Mouse (Mus musculus) embryonic facial prominence, embryonic 11.5 days (tissue): ENCODE measurements around the gene Ly6g6e. TPM values are rescaled to one million over a fixed set of nuclear protein-coding genes. Genes with fewer than 3 reads are reported as not detected.

Experiments used
- ATAC-seq: fragments of 200-750 bp; cut with Nextera tagmentation; replicated peaks from 2 replicates; pipeline ENCODE4 v1.8.0; 2017; ENCODE audit warnings: low read depth; ENCODE audit not compliant: insufficient number of reproducible peaks, low FRiP score, low TSS enrichment
- DNase-seq: peaks from one replicate; pipeline ENCODE4 v3.0.0-alpha.2; 2015; ENCODE audit warnings: low spot score
- H3K27ac ChIP-seq: fragments of 300-500 bp; sonication (generic); replicated peaks from 2 replicates; pipeline ENCODE4 v1.5.1; 2014; ENCODE audit warnings: mild to moderate bottlenecking, low read depth, low read length, control low read depth
- H3K27me3 ChIP-seq: fragments of 300-500 bp; sonication (generic); 2 replicates; pipeline ENCODE4 v1.6.1; 2014; ENCODE audit warnings: mild to moderate bottlenecking, low read length, moderate library complexity, mixed read lengths; ENCODE audit not compliant: control insufficient read depth, insufficient read depth
- H3K36me3 ChIP-seq: fragments of 300-500 bp; sonication (generic); replicated peaks from 2 replicates; pipeline ENCODE4 v1.6.1; 2014; ENCODE audit warnings: low read depth, mild to moderate bottlenecking, low read length, moderate library complexity, mixed read lengths; ENCODE audit not compliant: control insufficient read depth, insufficient read depth
- H3K4me1 ChIP-seq: fragments of 300-500 bp; sonication (generic); 2 replicates; pipeline ENCODE4 v1.6.1; 2014; ENCODE audit warnings: low read length, mixed read lengths; ENCODE audit not compliant: control insufficient read depth, insufficient read depth
- H3K4me2 ChIP-seq: fragments of 300-500 bp; sonication (generic); 2 replicates; pipeline ENCODE4 v1.6.1; 2014; ENCODE audit warnings: low read depth, mild to moderate bottlenecking, control low read depth, low read length, moderate library complexity
- H3K4me3 ChIP-seq: fragments of 300-500 bp; sonication (generic); 2 replicates; pipeline ENCODE4 v1.5.1; 2014; ENCODE audit warnings: low read depth, low read length, control low read depth
- H3K9ac ChIP-seq: fragments of 300-500 bp; sonication (generic); replicated peaks from 2 replicates; pipeline ENCODE4 v1.6.1; 2014; ENCODE audit warnings: mild to moderate bottlenecking, control low read depth, low read length
- H3K9me3 ChIP-seq: fragments of 300-500 bp; sonication (generic); replicated peaks from 2 replicates; pipeline ENCODE4 v1.6.1; 2016; ENCODE audit warnings: mild to moderate bottlenecking, low read length, inconsistent platforms, mixed read lengths; ENCODE audit not compliant: control insufficient read depth
- WGBS: fragments of 180-500 bp; shearing (Covaris S2); extraction: QIAGEN DNeasy Blood & Tissue Kit; methylation state at CpG from one replicate; pipeline ENCODE4 v1.1.7; 2014; 5-methylcytosine and 5-hydroxymethylcytosine counted together
- polyA plus RNA-seq: library from polyadenylated mRNA; unstranded; fragments of >200 nt; fragmentation: Nextera tagmentation; extraction: Ambion mirVana; gene quantifications from 2 replicates; pipeline ENCODE4 v1.2.1, GENCODE M21; 2014

The Ly6g6e gene
- polyA plus RNA-seq, 1 experiment from 2014 or later, result 0.66 TPM

DNA sequence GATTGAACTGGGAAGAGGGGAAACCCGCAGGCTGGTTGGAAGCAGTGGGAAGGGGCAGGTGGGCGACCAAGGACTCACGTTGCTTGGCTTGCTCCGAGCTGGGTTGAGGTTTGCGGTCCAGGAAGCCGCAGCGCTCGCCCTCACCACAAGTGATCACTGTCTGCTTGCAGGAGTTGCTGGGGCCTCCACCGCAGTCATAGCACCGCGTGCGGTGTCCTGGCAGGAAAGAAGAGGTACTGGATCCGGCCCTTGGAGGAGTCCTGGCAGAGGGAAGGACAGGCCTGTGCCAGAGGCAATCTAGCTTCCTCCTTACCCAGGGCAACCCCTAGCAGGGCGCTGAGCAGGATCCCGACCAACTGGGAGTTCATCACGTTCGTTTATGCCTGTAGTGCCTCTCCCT lies 2.6 kb upstream of the Ly6g6e start:
- no peak overlapping the region for H3K9ac ChIP-seq
- no peak for ATAC-seq
- no peaks in the 10 kb centered on the region for H3K36me3 ChIP-seq
- no peaks in the 10 kb centered on the region for H3K9me3 ChIP-seq
- peaks cover 9% of the 10 kb centered on the region for H3K4me1 ChIP-seq
- DNase-seq, result no peak
- WGBS, result 49% methylated on average over 16 of the region's 17 CpGs
- H3K4me3 ChIP-seq, result no peak overlapping the region
- H3K27ac ChIP-seq, result no peak overlapping the region
- no peak overlapping the region for H3K4me2 ChIP-seq
- H3K27me3 ChIP-seq, result no peaks in the 10 kb centered on the region

DNA sequence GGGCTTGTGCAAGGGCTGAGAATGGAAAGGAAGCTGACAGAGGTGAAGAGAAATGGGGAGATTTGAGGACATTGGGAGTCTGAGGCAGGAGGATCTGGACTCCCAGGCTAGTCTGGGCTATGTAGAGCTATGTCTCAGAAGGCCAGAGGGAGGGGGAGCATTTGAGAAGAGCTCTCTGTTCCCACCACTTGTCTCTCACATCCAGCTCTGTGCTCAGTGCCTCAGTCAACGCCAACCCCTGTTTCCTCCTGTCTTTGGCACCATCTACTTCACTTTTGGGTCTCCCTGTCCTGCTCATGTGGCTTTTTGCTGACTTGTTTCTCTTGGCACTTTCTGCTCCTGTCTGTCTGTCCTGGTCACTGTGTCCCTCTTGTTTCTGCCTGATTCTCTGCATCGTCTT lies 583 bp downstream of the Ly6g6e start:
- Histone ChIP-seq H3K27me3 (no peaks in the 10 kb centered on the region), H3K4me1 (peaks cover 9% of the 10 kb centered on the region), H3K9me3 (no peaks in the 10 kb centered on the region), H3K4me2 (no peak overlapping the region), H3K36me3 (no peaks in the 10 kb centered on the region), H3K9ac (peak overlapping the region; percentile 6; the same call in 1 of the 2 replicates), H3K27ac (no peak overlapping the region), H3K4me3 (no peak overlapping the region)
- 50% methylated on average over 2 of the region's 2 CpGs for WGBS
- ATAC-seq (no peak), DNase-seq (no peak)

DNA sequence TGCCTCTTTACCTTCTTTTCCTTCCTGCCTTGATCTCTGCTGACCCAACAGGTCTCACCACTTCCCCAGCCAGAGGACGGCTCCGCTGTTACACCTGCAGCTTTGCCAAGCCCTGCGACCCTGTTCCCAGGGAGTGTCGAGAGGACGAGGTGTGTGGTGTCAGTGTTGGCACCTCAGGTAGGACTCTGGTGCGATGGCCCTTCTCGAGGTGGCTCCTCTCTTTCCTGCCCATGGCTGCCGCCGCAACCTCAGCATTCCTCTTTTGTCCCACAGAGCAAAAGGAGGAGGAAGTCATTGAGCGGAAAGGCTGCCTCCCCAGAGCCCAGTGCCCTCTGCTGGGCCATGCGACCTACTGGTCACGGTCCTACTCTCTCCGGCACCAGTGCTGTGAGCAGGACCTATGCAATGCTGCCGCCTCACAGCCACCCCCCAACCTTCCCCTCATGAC lies 1.1 kb downstream of the Ly6g6e start, which contains the start of gene Ly6g6d:
TSS of gene Ly6g6d (minus strand) at position 280 of the 448 bp plus-strand sequence.
- peaks cover 9% of the 10 kb centered on the region for H3K4me1 ChIP-seq
- no peak for DNase-seq

DNA sequence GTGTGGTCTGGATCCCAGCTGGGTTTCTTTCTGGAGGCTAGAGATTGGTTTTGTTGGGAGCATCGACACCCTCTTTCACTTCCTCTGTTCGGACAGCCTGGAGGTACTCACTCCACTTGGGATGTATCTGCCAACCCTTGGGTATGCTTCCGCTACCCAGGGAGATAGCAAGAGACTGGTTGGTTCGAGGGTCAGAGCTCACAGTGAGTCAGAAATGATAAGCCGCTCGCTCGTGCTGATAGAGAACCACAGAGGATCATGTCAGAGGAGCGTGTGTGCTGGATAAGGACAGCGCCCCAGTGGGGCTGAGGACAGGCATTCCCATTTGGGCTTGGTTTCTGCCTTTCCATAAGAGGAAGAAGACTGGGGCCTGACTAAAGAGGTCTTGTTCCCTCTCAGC lies 3.1 kb downstream of the Ly6g6e start:
- DNase-seq (no peak), ATAC-seq (no peak)
- Histone ChIP-seq H3K9me3 (no peaks in the 10 kb centered on the region), H3K4me3 (no peak overlapping the region), H3K36me3 (no peaks in the 10 kb centered on the region), H3K4me1 (peaks cover 9% of the 10 kb centered on the region), H3K27ac (no peak overlapping the region), H3K27me3 (no peaks in the 10 kb centered on the region), H3K4me2 (no peak overlapping the region), H3K9ac (no peak overlapping the region)
- 64% methylated on average over 9 of the region's 9 CpGs for WGBS

More for the DNA sequence above, 1.1 kb downstream of the Ly6g6e start, which contains the start of gene Ly6g6d:
- no peaks in the 10 kb centered on the region for H3K27me3 ChIP-seq
- no peak within 1 kb of the TSS for H3K27ac ChIP-seq
- no peaks in the 10 kb centered on the region for H3K36me3 ChIP-seq
- WGBS, result 8% methylated on average over 14 of the region's 14 CpGs
- H3K4me2 ChIP-seq, result peak within 1 kb of the TSS; percentile 7; the same call in 1 of the 2 replicates
- H3K4me3 ChIP-seq, result no peak within 1 kb of the TSS
- H3K9me3 ChIP-seq, result no peaks in the 10 kb centered on the region
- H3K9ac ChIP-seq, result peak within 1 kb of the TSS; percentile 26
- peak; percentile 58; the same call in 1 of the 2 replicates for ATAC-seq

DNA sequence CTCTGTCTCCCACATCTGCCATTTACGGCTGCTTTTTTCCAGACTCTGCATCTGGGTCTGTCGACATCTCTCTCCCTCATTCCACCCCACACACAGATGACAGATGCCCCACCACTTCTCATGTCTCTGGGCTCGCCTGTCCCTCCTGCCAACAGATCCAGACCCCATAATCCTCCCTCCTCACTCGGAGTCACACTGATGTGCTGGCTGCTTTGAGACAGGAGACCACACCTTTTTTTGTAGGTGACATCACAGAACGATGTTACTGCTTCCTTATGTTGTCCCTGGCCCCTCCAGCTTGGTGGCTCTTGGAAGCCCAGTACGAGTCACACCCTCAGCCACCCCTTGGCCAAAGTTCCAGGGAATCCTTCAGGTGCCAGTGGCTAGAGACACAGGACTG lies 3.5 kb downstream of the Ly6g6e start:
- Histone ChIP-seq H3K9me3 (no peaks in the 10 kb centered on the region), H3K4me1 (peaks cover 9% of the 10 kb centered on the region), H3K4me2 (no peak overlapping the region), H3K27me3 (no peaks in the 10 kb centered on the region), H3K4me3 (no peak overlapping the region), H3K36me3 (no peaks in the 10 kb centered on the region), H3K27ac (no peak overlapping the region), H3K9ac (no peak overlapping the region)
- 67% methylated on average over 6 of the region's 6 CpGs for WGBS
- no peak for DNase-seq
- no peak for ATAC-seq

DNA sequence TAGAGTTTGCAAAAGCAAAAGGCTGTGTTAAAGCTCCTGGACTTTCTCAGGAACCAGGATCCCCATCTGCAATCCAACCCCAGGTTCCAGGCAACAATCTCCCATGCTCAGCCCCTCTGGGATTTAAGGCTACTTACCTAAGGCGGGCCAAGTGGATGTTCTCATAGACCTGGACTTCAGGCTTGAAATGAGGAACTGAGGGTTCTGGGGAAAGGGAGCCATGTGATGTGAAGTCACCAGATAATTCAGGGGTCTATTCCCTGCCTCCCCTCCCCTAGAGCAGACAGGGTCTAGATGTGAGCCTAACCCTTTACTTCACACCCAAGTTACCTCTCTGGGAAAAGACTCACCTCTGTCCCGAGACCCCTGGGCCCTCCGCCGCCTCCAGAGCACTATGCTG lies 4.0 kb downstream of the Ly6g6e start:
- H3K4me3 ChIP-seq, result no peak overlapping the region
- H3K4me1 ChIP-seq, result peaks cover 9% of the 10 kb centered on the region
- no peak overlapping the region for H3K9ac ChIP-seq
- ATAC-seq, result no peak
- 66% methylated on average over 4 of the region's 4 CpGs for WGBS
- H3K27ac ChIP-seq, result no peak overlapping the region
- no peak for DNase-seq
- no peaks in the 10 kb centered on the region for H3K9me3 ChIP-seq
- no peak overlapping the region for H3K4me2 ChIP-seq
- no peaks in the 10 kb centered on the region for H3K36me3 ChIP-seq
- no peaks in the 10 kb centered on the region for H3K27me3 ChIP-seq

DNA sequence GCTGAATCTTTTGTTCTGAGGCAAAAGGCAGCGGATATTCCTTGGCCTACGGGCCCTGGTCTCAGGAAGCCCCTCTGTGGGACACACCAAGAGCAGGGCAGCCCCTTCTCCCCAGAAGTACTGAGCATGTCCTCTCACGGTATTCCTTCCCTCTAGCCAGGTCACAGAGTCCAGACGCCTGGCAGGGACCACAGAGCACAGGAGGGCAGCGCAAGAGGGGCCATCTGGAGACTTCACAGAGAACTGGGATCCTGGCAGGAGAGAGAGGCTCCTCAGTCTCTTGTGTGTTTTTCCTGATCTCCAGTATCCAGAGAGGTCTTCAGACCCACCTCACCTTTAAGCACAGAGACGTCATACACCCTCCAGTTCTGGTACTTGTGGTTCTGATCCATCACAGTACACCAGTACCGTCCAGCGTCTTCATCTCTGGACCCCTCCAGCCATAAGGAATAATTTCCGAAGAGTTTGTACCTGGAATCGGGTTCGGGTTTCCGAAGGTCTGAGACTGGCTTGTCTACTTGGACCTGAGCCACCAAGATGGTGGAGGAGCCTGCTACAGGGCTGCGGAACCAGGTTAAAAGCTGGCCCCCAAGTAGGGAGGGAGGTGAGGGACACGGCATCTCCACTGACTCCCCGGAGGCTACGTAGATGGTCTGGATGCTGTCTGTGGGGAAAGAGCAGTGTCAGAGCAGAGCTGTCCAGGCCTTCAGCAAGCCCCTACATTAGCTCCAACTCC lies 6.3 kb downstream of the Ly6g6e start:
- Histone ChIP-seq H3K36me3 (no peaks in the 10 kb centered on the region), H3K4me1 (peaks cover 1% of the 10 kb centered on the region; the same call in 1 of the 2 replicates), H3K9ac (no peak overlapping the region), H3K4me2 (no peak overlapping the region), H3K27me3 (no peaks in the 10 kb centered on the region), H3K4me3 (no peak overlapping the region), H3K9me3 (no peaks in the 10 kb centered on the region), H3K27ac (no peak overlapping the region)
- WGBS, result 84% methylated on average over 16 of the region's 16 CpGs
- no peak for ATAC-seq
- DNase-seq, result no peak

DNA sequence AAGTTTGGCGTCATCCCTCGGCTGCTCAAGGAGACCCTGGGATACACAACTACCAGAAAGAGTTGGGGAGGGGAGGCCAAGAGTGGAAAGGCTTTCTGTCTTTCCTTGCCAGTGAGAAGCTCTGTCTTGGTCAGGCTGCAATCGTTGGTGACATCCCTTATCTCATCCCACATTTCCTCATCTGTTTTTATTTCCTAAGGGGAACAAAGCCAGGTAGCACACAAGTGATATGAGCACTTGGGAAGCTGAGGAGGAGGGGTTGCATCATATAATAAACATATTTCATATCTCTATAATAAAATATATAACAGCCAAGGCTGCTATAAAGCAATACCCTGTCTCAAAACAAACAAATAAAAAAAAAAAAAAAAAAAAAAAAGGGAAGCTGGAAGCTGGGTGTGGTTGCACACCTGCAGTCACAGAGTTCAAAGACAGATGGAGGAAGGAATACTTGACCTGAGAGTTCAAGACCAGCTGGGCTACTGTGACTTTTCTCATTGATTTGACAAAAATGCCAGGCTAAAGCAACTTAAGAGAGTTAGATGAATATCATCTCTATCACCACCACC lies 7.3 kb downstream of the Ly6g6e start:
- DNase-seq (no peak), ATAC-seq (no peak)
- H3K9me3 ChIP-seq, result no peaks in the 10 kb centered on the region
- H3K4me2 ChIP-seq, result no peak overlapping the region
- H3K27me3 ChIP-seq, result no peaks in the 10 kb centered on the region
- 72% methylated on average over 3 of the region's 3 CpGs for WGBS
- H3K4me1 ChIP-seq, result no peaks in the 10 kb centered on the region
- no peak overlapping the region for H3K4me3 ChIP-seq
- H3K9ac ChIP-seq, result no peak overlapping the region
- no peak overlapping the region for H3K27ac ChIP-seq
- no peaks in the 10 kb centered on the region for H3K36me3 ChIP-seq
